Mouse (Mus musculus) CH12.LX (cell line): ENCODE data around the gene Prune2.

Experiments used
- CTCF ChIP-seq, 2 experiments: IDR thresholded peaks in 1 of 2; conservative IDR thresholded peaks in 1 of 2; 2 replicates each; pipeline ENCODE4 v1.5.1; 2011 to 2012; ENCODE audit warnings: low read depth in 2 of 2, low read length in 2 of 2, improper control_type of control experiment in 1 of 2, inconsistent platforms in 1 of 2, mild to moderate bottlenecking in 1 of 2, moderate library complexity in 1 of 2
- MXI1 ChIP-seq: IDR thresholded peaks from 2 replicates; pipeline ENCODE4 v1.6.1; 2011; ENCODE audit warnings: mild to moderate bottlenecking, low read depth, low read length, improper control_type of control experiment
- RAD21 ChIP-seq: IDR thresholded peaks from 2 replicates; pipeline ENCODE4 v1.6.1; 2011; ENCODE audit warnings: low read depth, mild to moderate bottlenecking, low read length, improper control_type of control experiment, moderate library complexity

DNA sequence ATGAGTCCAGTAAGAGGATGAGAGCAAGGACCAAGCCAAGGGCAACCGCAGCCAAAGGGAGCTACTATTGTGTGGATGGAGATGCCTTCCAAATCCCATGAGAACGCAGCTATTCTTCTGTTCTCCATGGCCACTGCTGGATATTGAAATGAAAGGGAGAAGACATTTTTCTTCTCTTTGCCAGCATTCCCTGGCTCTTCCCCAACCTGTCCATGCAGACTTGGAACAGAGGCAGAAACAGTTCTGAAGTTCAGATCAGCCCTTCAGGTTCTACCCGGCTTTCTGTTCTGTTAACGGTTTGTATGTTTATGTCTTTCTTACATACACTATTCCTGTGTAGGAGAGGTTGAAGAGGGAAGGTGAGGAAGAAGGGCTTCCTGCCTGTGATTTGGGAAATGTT, 3.1 kb downstream of the Prune2 start:
- no peak for TF ChIP-seq RAD21
- no peak for TF ChIP-seq CTCF (conservative IDR thresholded peaks at IDR 0.05 in 1 of 2, IDR thresholded peaks at IDR 0.05 in 1 of 2; ENCODE audit: low read depth in 2 of 2, low read length in 2 of 2)
- TF ChIP-seq MXI1: no peak
